Mouse (Mus musculus): ENCODE results near the gene Vstm4.

DNA sequence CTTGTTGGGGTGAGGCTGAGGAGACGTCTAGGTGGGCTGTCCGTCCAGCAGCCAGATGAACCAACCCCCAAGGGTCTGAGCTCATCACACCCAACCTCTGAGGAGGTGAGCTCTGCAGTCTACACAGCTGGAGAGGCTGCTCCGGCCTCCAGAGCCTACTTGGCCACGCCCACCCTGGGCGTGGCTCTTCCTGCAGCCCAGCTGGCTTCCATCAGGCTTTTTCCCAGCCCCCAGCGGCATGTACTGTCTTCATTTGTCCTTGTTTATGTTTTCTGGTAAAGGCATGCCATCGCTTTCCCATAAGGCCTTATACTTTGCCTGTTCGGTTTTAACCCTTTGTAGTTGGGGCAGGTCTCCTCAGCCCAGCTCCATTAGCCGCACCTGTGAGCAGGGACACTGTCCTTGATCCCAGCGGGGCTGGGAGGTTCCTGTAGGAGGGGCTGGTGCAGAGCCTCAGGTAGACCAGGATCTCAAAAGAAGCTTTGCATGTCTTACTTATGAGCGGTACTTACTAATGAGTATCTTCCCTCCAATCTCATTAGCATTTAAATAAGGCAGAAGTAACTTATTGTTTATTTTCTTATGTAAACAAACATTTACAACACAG lies 31.0 kb upstream of the Vstm4 start:
- TF ChIP-seq POLR2A (IDR thresholded peaks at IDR 0.05; ENCODE audit: low read depth, low read length) (no peak), EP300 (IDR thresholded peaks at IDR 0.05; ENCODE audit: low read length) (no peak), CTCF (conservative IDR thresholded peaks at IDR 0.05 in 1 of 2, IDR thresholded peaks at IDR 0.05 in 1 of 2; ENCODE audit: low read depth in 2 of 2, low read length in 2 of 2) (no peak), CHD2 (IDR thresholded peaks at IDR 0.05; ENCODE audit: low read length) (no peak)

Data from CH12.LX (cell line).